Mouse (Mus musculus): Measurements from ENCODE around the gene Serpine2. TPM values are rescaled to one million over a fixed set of nuclear protein-coding genes. Genes with fewer than 3 reads are reported as not detected.

Serpine2 gene
- polyA plus RNA-seq, 1 experiment = 18.2 TPM

GRCm38 (mm10) chr1:79850341-79850740 lies 10.6 kb downstream of the Serpine2 start:
- Histone ChIP-seq H3K4me2 (ENCODE audit: low read depth) (no peak overlapping the region), H3K4me3 (no peak overlapping the region), H3ac (ENCODE audit: control insufficient read depth, insufficient read length) (no peak overlapping the region), H3K36me3 (ENCODE audit: control insufficient read depth, insufficient read depth) (no peaks in the 10 kb centered on the region), H3K27me3 (ENCODE audit: control insufficient read depth, insufficient read depth, insufficient read length) (no peaks in the 10 kb centered on the region), H3K79me2 (ENCODE audit: control insufficient read depth, insufficient read depth) (no peaks in the 10 kb centered on the region)
- TF ChIP-seq POLR2A (IDR thresholded peaks at IDR 0.05; ENCODE audit: insufficient read length, low read depth) (no peak), SRF (IDR thresholded peaks at IDR 0.05; ENCODE audit: control insufficient read depth, insufficient read length, low read depth) (no peak), POLR2AphosphoS2 (IDR thresholded peaks at IDR 0.05; ENCODE audit: insufficient read length, low read depth) (no peak), MYOG (IDR thresholded peaks at IDR 0.05; ENCODE audit: control insufficient read depth in 1 of 3, insufficient read depth in 1 of 3, insufficient read length in 2 of 3, low read depth in 2 of 3) (no peak), TCF12 (IDR thresholded peaks at IDR 0.05; ENCODE audit: insufficient read depth, poor library complexity, severe bottlenecking) (no peak), CEBPB (IDR thresholded peaks at IDR 0.05; ENCODE audit: insufficient read depth, poor library complexity, severe bottlenecking) (no peak), USF1 (IDR thresholded peaks at IDR 0.05; ENCODE audit: low read depth) (no peak), E2F4 (IDR thresholded peaks at IDR 0.05; ENCODE audit: insufficient read depth) (no peak), REST (IDR thresholded peaks at IDR 0.05; ENCODE audit: insufficient read depth, insufficient read length) (no peak), MAX (IDR thresholded peaks at IDR 0.05; ENCODE audit: low read depth) (no peak), TCF3 (IDR thresholded peaks at IDR 0.05; ENCODE audit: insufficient read length, low read depth) (no peak), MYOD1 (IDR thresholded peaks at IDR 0.05; ENCODE audit: control insufficient read depth in 1 of 3, insufficient read length in 2 of 3, low read depth in 2 of 3) (no peak)

- no peaks in the 10 kb centered on the region for H3K27me3 ChIP-seq (ENCODE audit: control insufficient read depth, insufficient read depth, insufficient read length)
- no peak overlapping the region for H3K4me2 ChIP-seq (ENCODE audit: low read depth)
- TF ChIP-seq MYOG (IDR thresholded peaks at IDR 0.05; ENCODE audit: control insufficient read depth in 1 of 3, insufficient read depth in 1 of 3, insufficient read length in 2 of 3, low read depth in 2 of 3) (no peak), REST (IDR thresholded peaks at IDR 0.05; ENCODE audit: insufficient read depth, insufficient read length) (no peak), TCF12 (IDR thresholded peaks at IDR 0.05; ENCODE audit: insufficient read depth, poor library complexity, severe bottlenecking) (no peak), POLR2AphosphoS2 (IDR thresholded peaks at IDR 0.05; ENCODE audit: insufficient read length, low read depth) (no peak), E2F4 (IDR thresholded peaks at IDR 0.05; ENCODE audit: insufficient read depth) (no peak), TCF3 (IDR thresholded peaks at IDR 0.05; ENCODE audit: insufficient read length, low read depth) (no peak), POLR2A (IDR thresholded peaks at IDR 0.05; ENCODE audit: insufficient read length, low read depth) (no peak), USF1 (IDR thresholded peaks at IDR 0.05; ENCODE audit: low read depth) (no peak)
- H3K4me3 ChIP-seq = no peak overlapping the region
- no peaks in the 10 kb centered on the region for H3K79me2 ChIP-seq (ENCODE audit: control insufficient read depth, insufficient read depth)
- no peaks in the 10 kb centered on the region for H3K36me3 ChIP-seq (ENCODE audit: control insufficient read depth, insufficient read depth)
- no peak overlapping the region for H3ac ChIP-seq (ENCODE audit: control insufficient read depth, insufficient read length)
Observed at GRCm38 (mm10) chr1:79848663-79849062, 12.3 kb downstream of the Serpine2 start.

GRCm38 (mm10) chr1:79846891-79847290 lies 14.1 kb downstream of the Serpine2 start:
- Histone ChIP-seq H3K27me3 (ENCODE audit: control insufficient read depth, insufficient read depth, insufficient read length) (no peaks in the 10 kb centered on the region), H3ac (ENCODE audit: control insufficient read depth, insufficient read length) (no peak overlapping the region), H3K36me3 (ENCODE audit: control insufficient read depth, insufficient read depth) (no peaks in the 10 kb centered on the region), H3K79me2 (ENCODE audit: control insufficient read depth, insufficient read depth) (no peaks in the 10 kb centered on the region), H3K4me3 (no peak overlapping the region), H3K4me2 (ENCODE audit: low read depth) (no peak overlapping the region)
- TF ChIP-seq TCF3 (IDR thresholded peaks at IDR 0.05; ENCODE audit: insufficient read length, low read depth) = no peak
- TF ChIP-seq CEBPB (IDR thresholded peaks at IDR 0.05; ENCODE audit: insufficient read depth, poor library complexity, severe bottlenecking) = no peak
- no peak for TF ChIP-seq TCF12 (IDR thresholded peaks at IDR 0.05; ENCODE audit: insufficient read depth, poor library complexity, severe bottlenecking)
- no peak for TF ChIP-seq SRF (IDR thresholded peaks at IDR 0.05; ENCODE audit: control insufficient read depth, insufficient read length, low read depth)
- no peak for TF ChIP-seq REST (IDR thresholded peaks at IDR 0.05; ENCODE audit: insufficient read depth, insufficient read length)
- TF ChIP-seq MYOG (IDR thresholded peaks at IDR 0.05; ENCODE audit: control insufficient read depth in 1 of 3, insufficient read depth in 1 of 3, insufficient read length in 2 of 3, low read depth in 2 of 3) = no peak
- TF ChIP-seq E2F4 (IDR thresholded peaks at IDR 0.05; ENCODE audit: insufficient read depth) = no peak
- TF ChIP-seq MAX (IDR thresholded peaks at IDR 0.05; ENCODE audit: low read depth) = no peak
- no peak for TF ChIP-seq POLR2AphosphoS2 (IDR thresholded peaks at IDR 0.05; ENCODE audit: insufficient read length, low read depth)

- no peaks in the 10 kb centered on the region for H3K27me3 ChIP-seq (ENCODE audit: control insufficient read depth, insufficient read depth, insufficient read length)
- H3K4me2 ChIP-seq (ENCODE audit: low read depth) = no peak overlapping the region
Observed at GRCm38 (mm10) chr1:79832719-79833404, 28.1 kb downstream of the Serpine2 start.

GRCm38 (mm10) chr1:79823951-79824633 lies 36.9 kb downstream of the Serpine2 start:
- Histone ChIP-seq H3K36me3 (ENCODE audit: control insufficient read depth, insufficient read depth) (no peaks in the 10 kb centered on the region), H3ac (ENCODE audit: control insufficient read depth, insufficient read length) (no peak overlapping the region), H3K79me2 (ENCODE audit: control insufficient read depth, insufficient read depth) (no peaks in the 10 kb centered on the region), H3K4me2 (ENCODE audit: low read depth) (peak overlapping the region; percentile 82), H3K27me3 (ENCODE audit: control insufficient read depth, insufficient read depth, insufficient read length) (no peaks in the 10 kb centered on the region), H3K4me3 (peak overlapping the region; percentile 22)
- TF ChIP-seq MYOD1 (IDR thresholded peaks at IDR 0.05; ENCODE audit: control insufficient read depth in 1 of 3, insufficient read length in 2 of 3, low read depth in 2 of 3) = no peak
- TF ChIP-seq MAX (IDR thresholded peaks at IDR 0.05; ENCODE audit: low read depth) = no peak
- no peak for TF ChIP-seq POLR2AphosphoS2 (IDR thresholded peaks at IDR 0.05; ENCODE audit: insufficient read length, low read depth)
- TF ChIP-seq MYOG (IDR thresholded peaks at IDR 0.05; ENCODE audit: control insufficient read depth in 1 of 3, insufficient read depth in 1 of 3, insufficient read length in 2 of 3, low read depth in 2 of 3) = no peak
- TF ChIP-seq TCF12 (IDR thresholded peaks at IDR 0.05; ENCODE audit: insufficient read depth, poor library complexity, severe bottlenecking) = no peak
- no peak for TF ChIP-seq REST (IDR thresholded peaks at IDR 0.05; ENCODE audit: insufficient read depth, insufficient read length)
- no peak for TF ChIP-seq TCF3 (IDR thresholded peaks at IDR 0.05; ENCODE audit: insufficient read length, low read depth)
- TF ChIP-seq USF1 (IDR thresholded peaks at IDR 0.05; ENCODE audit: low read depth) = no peak
- no peak for TF ChIP-seq E2F4 (IDR thresholded peaks at IDR 0.05; ENCODE audit: insufficient read depth)
- no peak for TF ChIP-seq POLR2A (IDR thresholded peaks at IDR 0.05; ENCODE audit: insufficient read length, low read depth)
- no peak for TF ChIP-seq CEBPB (IDR thresholded peaks at IDR 0.05; ENCODE audit: insufficient read depth, poor library complexity, severe bottlenecking)
- no peak for TF ChIP-seq SRF (IDR thresholded peaks at IDR 0.05; ENCODE audit: control insufficient read depth, insufficient read length, low read depth)

More at GRCm38 (mm10) chr1:79832719-79833404, 28.1 kb downstream of the Serpine2 start:
- TF ChIP-seq MYOD1 (IDR thresholded peaks at IDR 0.05; ENCODE audit: control insufficient read depth in 1 of 3, insufficient read length in 2 of 3, low read depth in 2 of 3) = peak in 1 of 3 experiments; percentile 35
- TF ChIP-seq TCF12 (IDR thresholded peaks at IDR 0.05; ENCODE audit: insufficient read depth, poor library complexity, severe bottlenecking) = no peak
- no peak for TF ChIP-seq POLR2AphosphoS2 (IDR thresholded peaks at IDR 0.05; ENCODE audit: insufficient read length, low read depth)
- no peak overlapping the region for H3K4me3 ChIP-seq
- no peaks in the 10 kb centered on the region for H3K36me3 ChIP-seq (ENCODE audit: control insufficient read depth, insufficient read depth)
- no peaks in the 10 kb centered on the region for H3K79me2 ChIP-seq (ENCODE audit: control insufficient read depth, insufficient read depth)
- H3ac ChIP-seq (ENCODE audit: control insufficient read depth, insufficient read length) = no peak overlapping the region
